Mouse (Mus musculus): ENCODE measurements at regions not wholly inside any gene's neighbourhood (a gene's known extent, or its start where the extent isn't known, plus 50 kb on each side); places are given as distances from the start of the nearest gene placed in this dataset.
A peak's percentile ranks its signal among the peaks of the same experiment; 100 is the strongest.

DNA sequence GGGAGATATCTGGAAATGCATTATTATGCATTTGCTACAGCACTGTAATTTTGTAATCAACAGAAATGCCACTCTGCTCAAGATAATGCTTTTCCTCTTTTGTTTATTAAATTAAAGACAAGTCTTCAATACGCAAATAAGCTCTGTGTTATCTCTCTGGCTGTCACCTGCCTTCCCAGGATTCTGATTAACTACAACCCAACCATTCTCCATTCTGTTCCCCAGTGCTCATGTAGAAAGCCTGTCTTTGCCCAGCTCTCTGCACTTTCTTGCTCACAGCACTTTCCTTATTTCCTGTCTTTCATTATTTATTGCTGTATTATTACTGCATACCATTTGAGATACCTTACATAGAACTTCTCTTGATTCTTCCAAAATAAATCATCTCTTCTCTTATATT lies 525.6 kb downstream of the Cd109 start:
- DNase-seq: no peak

DNA sequence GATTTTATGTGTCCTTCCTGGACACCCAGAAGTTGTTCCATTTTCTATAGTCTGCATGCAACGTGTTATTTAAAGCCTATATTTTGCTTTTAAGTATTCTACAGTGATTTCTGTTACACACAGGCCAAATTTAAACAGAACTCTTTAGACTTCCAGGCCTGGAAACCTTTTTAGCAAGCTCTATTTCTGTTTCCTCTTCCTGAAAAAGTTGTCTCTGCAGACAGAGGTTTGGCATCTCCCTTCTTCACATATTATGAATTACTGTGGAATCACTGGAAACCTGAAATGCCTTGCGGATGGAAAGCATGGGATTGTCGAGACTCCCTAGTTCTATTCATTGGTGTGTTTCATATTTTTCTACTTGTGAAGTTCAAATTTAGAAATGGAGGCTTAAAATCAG lies 530.7 kb downstream of the Cd109 start:
- no peak for DNase-seq

DNA sequence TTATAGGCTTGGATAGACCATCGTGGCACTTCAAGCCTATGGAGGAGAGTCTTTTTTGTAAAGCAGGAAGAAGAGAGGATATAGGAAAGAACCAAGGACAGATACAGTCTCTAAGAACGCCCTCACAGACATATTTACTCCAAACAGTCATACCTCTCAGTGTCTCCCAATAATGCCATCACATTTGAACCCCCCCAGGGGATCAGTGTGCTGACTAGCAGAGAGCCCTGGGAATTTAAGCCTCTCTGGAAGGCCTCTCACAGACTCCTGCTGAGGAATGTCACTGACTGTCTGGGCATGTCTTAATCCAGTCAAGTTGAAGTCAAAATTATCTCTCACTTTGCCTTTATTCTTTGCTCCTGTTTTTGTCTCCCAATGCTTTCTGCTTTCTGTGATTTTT lies 550.2 kb downstream of the Cd109 start:
- DNase-seq: no peak

DNA sequence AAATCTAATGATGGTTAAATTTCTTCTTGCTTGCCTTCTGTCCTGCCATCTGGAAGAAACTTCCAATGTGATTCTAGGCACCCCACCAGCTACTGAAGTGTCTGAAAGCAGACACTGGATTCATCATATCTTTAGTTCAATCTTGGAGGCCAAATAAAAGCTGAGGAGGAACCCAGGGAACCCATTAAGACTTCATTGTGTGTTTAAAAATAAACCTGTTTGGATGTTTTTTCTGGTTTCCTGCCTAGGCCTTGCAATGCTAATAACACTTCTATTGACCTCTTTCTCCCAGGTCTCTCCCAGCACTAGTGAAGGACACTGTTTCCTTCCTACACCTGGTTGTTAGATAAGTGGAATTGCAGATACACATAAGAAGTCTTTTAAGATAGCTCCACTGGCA lies 545.6 kb downstream of the Col12a1 start:
- no peak for DNase-seq

DNA sequence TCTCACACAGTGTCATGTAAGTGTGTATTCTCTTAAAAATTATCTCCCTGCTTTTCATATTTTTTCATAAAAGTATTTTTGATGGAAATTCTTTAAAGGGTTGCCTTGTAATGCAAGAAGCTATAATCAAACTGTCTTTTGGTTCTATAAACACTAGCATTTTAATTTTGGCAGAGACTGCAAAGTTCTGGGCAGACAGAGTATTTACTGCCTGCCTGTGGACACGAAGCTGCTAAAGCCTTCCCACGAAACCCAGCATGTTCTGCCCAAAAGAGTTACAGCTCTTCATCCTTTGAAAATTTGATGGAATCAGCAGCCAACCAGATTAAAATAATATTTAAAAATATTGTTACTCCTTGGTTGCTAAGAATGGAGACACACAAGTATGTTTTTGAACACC lies 538.7 kb downstream of the Col12a1 start:
- no peak for DNase-seq

DNA sequence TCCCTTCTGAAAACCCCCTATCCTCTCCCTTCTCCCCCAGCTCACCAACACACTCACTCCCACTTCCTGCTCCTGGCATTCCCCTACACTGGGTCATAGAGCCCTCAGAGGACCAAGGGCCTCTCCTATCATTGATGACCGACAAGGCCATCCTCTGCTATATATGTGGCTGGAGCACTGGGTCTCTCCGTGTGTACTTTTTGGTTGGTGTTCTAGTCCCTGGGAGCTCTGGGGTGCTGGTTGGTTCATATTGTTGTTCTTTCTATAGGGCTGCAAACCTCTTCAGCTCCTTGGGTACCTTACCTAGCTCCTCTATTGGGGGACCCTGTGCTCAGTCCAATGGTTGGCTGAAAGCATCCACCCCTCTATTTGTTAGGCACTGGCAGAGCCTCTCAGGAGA lies 523.2 kb downstream of the Col12a1 start:
- DNase-seq: no peak

DNA sequence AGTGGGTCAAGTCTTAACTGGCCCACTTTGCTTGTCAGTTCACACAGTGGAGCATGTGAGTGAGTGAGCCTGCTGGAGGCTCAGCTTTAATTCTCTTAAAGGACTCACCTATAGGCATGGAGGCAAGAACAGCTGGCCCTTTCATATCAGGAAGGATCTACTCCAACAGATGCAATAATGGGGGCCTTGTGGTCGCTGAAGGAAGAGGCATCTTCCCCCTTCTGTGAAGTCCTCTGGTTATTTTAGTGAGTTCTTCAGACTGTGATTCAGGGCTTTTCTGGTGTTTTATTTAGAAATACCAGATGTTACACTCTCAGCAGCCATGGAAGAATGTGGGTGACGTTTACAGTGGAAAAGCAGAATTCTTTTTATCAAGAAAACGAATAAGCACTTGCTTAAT lies 516.9 kb downstream of the Col12a1 start:
- no peak for DNase-seq

DNA sequence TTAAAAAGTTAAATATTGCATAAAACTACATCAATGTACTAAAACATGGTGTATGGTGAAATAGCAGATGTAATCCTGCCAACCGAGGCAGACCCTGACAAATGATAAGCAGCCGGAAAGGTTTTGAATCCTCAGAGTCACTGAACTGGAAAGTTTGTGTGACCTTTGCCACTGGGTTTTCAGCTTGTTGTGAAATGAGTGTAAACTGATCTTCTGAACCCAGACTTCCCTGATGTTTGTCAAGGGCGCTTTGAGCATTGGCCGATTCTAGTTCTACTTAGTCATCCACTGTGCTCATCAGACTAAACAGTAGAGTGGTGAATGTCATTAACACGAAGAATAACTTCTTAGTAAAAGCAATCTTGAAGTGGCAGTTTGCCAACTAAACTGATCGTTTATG lies 505.3 kb downstream of the Col12a1 start:
- DNase-seq: no peak

DNA sequence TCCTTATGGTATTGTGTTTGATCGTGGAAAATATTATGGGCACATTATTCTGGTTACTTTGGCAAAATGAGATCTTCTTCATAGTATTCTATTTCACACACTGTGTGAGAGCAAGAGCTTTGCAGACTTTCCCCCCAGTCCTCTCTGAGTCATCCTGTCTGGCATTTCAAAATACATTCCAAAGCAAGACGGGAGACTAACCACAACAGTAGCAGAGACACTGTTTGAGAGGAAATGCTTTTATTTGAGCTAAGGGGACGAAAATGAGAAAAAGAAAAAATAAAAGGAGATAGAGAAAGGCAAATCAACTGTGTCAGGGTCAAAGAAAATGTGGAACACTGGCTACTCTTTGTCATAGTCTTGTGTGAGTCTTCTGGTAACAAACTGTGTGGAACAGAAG lies 502.6 kb downstream of the Col12a1 start:
- DNase-seq: no peak

DNA sequence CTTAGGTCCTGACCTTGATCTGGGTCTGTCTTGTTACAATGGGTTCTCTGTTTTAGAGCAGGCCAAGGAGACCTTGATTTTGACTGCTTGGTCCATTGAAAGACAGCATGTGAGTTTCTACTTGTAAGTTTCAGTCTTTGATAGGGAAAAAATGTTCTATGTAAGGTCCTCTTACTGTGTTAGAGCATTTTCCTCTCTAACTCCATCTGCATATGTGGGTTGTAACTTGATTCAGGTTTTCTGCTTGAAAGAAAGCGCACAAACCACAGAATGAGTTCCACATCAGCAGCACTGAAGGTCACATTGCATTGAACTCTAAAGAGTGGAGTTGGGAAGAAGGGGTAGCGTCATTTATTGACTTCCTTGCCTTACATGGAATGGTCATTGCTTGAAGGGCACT lies 502.2 kb downstream of the Col12a1 start:
- DNase-seq: no peak

DNA sequence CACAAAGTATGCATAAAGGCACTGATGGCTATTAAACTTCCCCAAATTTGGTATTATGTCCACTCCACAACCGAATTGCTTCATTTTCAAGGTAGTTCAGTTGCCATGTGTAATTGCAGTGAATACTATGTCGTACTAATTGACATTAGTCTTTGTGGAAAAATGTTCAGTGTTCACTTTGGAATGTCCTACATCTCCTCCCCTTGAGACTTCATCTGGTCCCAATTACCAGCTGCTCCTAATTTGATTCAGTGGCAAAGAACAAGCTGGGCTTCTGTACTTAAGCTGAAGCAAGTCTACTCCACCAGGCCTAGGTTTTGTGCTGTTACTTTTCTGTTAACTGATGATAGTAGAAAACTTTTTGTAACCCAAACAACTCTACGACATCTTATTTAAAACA lies 485.6 kb downstream of the Col12a1 start:
- DNase-seq: no peak

DNA sequence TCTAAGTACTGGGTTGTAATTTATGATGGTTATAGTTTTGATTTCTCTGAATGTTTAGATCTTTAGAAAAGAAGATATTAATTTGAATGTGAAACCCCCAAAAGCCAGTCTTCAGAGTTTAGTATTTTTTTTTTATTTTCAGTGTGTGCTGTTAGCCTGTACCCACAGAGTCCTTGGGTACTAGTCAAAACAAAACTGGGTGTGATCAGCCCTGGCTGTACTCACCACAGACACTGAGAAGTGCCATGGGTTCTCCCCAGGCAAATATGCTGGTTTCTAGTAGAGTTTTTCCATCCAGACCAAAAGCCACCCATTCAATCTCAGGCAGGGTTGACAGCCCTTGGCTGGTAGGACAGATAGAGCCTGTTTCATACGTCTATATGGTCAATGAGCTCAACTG lies 484.9 kb downstream of the Col12a1 start:
- DNase-seq: no peak

DNA sequence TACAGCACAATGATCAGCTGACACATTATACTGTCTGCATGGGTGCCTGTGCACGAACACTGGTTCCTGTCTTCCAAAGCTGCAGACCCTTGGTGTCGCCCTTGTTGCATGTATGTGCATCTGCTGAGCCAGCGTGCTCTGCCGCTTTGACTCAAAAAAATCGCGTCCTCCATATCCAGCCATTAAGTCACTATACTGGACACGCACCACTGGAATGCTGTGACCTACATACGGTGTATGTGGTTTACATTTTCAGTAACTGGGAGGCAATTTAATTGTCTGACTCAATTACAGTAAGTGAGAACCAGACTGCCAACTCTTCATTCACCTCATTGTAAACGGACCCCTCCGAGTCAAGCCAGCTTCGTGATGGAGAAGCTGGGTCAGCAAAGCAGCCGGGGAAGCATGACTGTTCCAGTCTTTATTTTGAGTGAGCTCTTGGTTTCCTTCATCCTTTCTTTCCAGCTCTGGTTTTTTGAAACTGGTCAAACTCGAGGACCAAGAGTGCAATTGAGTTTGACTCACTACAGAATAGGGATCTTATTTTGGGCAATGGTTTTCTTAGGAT lies 448.9 kb downstream of the Col12a1 start:
- DNase-seq: no peak

DNA sequence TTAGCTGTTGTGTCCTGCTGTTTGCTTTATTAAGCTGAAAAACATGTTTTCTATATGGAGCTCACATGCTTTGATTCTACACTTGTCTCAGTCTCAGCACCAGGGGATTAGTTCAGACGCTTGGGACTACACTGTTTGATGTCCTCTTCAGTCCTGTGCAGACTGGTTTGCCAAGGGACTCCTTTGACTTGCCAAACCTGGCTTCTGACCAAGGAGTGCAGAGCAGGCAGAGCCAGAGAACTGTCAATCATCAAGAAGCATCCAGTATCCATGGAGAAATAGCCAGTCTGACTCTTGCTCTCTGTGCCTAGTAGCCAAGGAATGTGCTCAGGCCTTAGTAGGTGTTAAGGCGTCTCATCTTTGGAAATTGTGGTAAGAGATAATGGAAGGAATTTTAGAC lies 448.4 kb downstream of the Col12a1 start:
- peak in 1 of 2 experiments; percentile 5 for DNase-seq

DNA sequence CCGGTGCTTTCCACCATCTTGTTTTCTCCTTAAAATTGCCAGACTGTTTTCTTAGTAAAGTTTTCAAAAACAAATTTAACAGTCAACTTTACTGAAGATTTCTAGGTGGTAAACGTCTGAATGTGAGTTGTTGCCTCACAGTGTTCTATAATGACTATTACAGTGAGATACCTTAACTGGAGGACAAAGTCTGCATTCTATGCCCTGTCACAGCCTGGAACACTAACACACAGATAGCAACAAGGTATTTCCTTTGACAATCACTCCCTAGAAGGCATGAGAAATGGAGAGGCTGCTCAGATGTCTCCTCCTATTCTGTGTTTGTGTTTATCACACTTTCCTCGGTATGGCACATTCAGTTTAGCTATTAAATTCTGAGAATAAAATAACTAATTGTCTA lies 430.8 kb downstream of the Col12a1 start:
- no peak for DNase-seq

DNA sequence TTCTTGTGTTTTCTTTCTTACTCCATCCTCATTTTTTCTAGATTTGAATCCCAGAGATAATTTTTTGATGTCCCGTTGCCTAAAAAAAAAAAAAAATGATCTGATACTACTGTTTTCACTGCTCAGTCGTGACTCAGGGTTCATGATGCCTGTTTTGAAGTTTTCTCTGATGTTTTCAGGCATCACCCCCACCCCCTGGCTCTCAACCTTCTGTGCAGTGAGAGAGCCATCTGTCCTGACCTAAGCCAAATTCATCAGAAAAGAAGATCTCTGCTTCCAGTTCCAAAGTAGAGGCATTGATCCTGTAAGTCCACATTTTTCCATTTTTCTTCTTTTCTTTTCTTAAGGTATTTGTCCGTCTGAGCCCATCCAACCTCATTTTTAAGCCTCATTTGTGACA lies 423.3 kb downstream of the Col12a1 start:
- DNase-seq: peak in 1 of 2 experiments; percentile 2

DNA sequence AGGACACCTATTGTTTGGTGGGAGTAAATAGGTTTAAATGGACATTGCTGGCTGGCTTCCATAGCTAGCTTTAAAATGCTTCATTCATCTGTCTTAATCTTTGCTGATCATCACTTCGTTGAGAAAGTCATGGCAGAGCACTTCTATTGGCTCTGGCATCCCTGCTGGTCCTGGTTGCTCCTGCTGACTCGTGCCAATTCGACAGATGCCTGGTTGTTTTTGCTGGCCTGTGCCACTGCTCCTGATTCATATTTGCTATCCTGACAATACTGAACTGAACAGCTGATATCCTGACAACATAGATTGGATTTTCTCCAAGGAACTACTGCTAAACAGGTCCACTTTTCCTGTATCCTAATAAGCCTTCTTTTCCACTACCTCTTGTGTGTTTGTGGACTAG lies 417.1 kb downstream of the Col12a1 start:
- DNase-seq: peak; percentile 42 to 61

DNA sequence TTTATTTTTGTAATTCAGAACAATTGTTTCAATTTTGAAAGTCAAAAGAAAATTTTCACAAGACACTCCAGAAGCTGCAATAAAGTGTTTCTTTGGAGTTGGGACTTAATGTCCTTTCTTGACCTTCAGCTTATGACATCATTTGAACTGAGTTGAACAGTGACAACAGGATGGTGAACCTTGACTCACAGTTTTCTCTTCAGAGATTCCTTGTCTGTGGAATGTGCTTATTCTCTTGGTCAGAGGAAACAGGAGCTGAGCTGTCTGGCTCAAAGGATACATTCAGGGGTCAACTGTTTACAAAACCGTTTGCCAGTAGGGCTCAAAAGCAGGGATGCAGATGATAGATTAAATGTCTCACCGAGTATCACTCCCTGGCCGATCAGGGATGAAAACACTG lies 408.0 kb downstream of the Col12a1 start:
- no peak for DNase-seq

DNA sequence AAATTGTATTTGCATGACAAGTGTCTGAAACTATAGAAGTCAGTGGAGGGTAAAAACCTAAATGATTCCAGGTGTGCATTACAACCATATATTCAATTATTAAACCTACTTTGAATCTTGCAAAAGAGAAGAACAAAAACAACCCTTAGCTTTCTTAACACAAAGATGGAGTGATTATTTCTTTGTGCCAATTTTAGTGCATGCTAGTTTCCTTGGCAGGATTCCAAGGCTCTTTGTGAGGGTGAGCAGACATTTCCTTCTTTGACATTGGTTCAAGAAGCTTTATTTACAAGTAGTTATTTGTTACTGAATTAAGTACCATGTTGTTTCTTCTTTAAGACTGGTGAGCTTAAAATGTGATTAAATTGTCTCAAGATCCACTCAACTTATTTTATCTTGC lies 401.2 kb downstream of the Col12a1 start:
- no peak for DNase-seq

DNA sequence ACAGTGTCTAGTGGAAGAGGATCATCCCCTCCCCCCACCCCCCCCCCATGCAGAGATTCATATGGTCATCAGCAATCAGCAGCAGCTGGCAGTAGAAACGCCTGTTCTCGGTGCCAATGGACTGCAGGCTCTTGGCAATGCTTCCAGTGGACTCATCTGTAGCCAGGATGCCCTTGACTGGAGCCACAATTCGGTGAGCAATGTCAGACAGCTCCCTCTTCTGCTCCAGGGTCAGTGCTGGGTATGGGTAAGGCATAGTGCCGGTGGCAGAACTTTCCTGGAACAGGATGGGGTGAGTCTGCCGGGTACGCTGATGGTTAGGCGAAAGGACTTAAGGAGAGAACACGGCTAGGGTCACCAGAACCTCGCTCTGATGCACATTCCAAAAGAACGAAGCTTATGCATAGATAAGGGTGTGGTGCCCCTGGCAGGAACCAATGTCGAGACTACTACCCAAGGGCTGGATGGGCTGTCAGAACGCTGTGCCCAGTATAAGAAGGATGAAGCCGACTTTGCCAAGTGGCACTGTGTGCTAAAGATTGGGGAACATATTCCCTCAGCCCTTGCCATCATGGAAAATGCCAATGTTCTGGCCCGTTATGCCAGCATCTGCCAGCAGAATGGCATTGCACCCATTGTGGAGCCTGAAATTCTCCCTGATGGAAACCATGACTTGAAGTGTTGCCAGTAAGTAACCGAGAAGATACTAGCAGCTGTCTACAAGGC lies 372.1 kb downstream of the Col12a1 start:
- DNase-seq: no peak

DNA sequence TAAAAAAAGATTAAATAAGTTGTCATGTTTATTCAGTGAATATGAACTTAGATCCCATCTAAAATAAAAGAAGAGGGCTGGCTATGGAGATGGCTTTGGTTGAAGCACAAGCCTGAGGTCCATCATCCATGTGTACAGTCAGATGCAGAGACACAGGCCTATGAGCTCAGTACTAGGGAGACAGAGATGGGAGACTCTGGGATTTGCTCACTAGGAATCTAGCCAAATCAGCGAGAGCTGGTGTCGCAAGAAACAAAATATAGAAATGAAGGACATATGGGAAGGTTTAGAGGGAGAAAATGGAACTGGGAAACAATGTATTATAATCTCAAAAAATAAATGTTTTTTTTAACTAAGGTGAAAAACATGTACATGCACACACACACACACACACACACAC lies 326.6 kb downstream of the Col12a1 start:
- DNase-seq: no peak

DNA sequence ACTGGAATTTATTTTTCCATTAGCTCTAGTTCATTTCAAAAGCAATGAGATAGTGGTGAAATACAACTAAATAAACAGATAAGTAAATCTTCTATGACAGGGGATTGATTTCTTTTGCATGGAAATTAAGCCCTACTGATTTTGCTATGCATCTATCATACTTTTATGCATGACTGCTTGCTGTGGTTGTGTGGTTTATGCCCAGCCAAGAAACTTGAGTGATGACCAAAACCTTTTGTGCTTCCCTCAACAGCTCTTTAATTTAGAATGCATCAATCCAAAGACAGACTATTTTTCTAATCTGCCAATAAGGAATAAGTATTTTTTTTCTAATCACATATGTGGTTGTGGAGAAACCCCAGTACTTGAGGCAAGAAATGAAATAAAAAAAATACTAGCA lies 303.6 kb downstream of the Col12a1 start:
- DNase-seq: no peak

DNA sequence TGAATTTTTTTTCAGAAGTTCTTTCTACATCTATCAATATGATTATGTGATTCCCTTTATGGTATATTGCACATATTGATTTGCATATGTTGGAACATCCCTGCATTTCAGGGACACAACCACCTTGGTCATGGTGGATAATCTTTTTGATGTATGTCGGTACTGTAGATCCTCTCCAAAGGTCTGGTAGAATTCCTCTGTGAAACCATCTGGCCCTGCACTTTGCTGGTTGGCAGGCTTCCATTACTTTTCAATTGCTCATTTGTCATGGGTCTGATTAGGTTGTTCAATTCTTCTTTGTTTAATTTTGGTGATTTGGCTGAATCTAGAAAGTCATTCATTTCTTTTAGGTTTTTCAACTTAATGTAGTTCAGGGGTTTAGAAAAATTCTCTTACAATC lies 288.2 kb downstream of the Col12a1 start:
- DNase-seq: no peak

DNA sequence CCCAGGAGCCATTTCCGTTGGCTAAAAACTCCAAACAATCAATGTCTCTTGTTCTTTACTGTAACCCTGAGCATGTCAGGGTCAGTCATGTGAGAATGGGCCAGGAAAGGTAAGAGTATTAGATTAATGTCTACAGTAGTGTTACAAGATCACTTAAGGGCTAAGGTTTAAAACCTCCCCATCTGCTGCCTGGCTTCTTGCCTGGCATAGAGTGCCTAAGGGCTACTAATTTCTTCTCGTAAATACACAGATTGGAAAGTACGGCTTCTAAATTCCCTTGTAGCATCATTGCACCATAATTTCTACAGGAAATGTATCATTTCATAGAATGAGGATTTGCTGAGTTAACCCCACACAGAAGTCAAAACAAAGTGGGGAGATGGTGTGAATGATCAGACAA lies 281.0 kb downstream of the Col12a1 start:
- DNase-seq: no peak
